Mouse (Mus musculus) stomach, postnatal 0 days (tissue): ENCODE results near the gene Myo10.

Experiments used
- CTCF ChIP-seq: IDR thresholded peaks from 2 replicates; pipeline ENCODE4 v1.5.1; 2016; ENCODE audit warnings: antibody characterized with exemption, low read depth, mild to moderate bottlenecking, moderate library complexity
- EP300 ChIP-seq: optimal IDR thresholded peaks from 2 replicates; pipeline ENCODE3; 2016; ENCODE audit warnings: antibody characterized with exemption

- no peak for TF ChIP-seq CTCF
- TF ChIP-seq EP300, result no peak
Measured at GRCm38 (mm10) chr15:25692254-25692950, 70.1 kb downstream of the Myo10 start.
